In genomic region chr10:3892368-3892767, GRCm38 (mm10) we compare ENCODE assay signal across 12 mouse cellular contexts.
A peak's percentile ranks its signal among the peaks of the same experiment; 100 is the strongest.
DNase-seq lines count a peak whose midpoint lies in the region; ATAC-seq and TF ChIP-seq lines count a peak whose summit lies in the region.
"Had no signal": no experiment of that assay in that cellular context is flagged by ENCODE, and none has a peak within 500 bp of the region (broad histone marks: within the 10 kb centered on the region; RNA-seq: fewer than 3 reads in every experiment).

No protein-coding gene starts in this region.

- no peak for DNase-seq in forebrain, embryonic 11.5 days (ENCODE audit: low spot score)
- DNase-seq in forebrain, postnatal 0 days, result no peak
- DNase-seq in kidney, postnatal 25 days, result no peak
- no peak for DNase-seq in embryonic facial prominence, embryonic 10.5 days (ENCODE audit: low spot score)
- no peak for DNase-seq in spleen, postnatal 10 days (ENCODE audit: low spot score in 2 of 2)
- no peak for DNase-seq in ovary, postnatal 14 days (ENCODE audit: low spot score)
- DNase-seq: cerebellum, postnatal 10 days; lung, adult 2 months had no signal

- no peak overlapping the region for H3K4me2 ChIP-seq in forebrain, embryonic 11.5 days (ENCODE audit: low read depth, low read length, severe bottlenecking)
- H3K4me2 ChIP-seq in forebrain, postnatal 0 days (ENCODE audit: low read depth), result no peak overlapping the region
- H3K4me2 ChIP-seq in kidney, embryonic 14.5 days (replicated peaks; ENCODE audit: low read depth, low read length), result no peak overlapping the region
- no peak overlapping the region for H3K4me2 ChIP-seq in limb, embryonic 13.5 days (replicated peaks)

- no peak for TF ChIP-seq CTCF in forebrain, postnatal 0 days (IDR thresholded peaks at IDR 0.05; ENCODE audit: low read depth)

- WGBS in forebrain, embryonic 11.5 days, result 38% methylated on average over 3 of the region's 3 CpGs
- WGBS in forebrain, postnatal 0 days, result 51% methylated on average over 3 of the region's 3 CpGs
- 45% methylated on average over 3 of the region's 3 CpGs for WGBS in kidney, embryonic 14.5 days
- WGBS in embryonic facial prominence, embryonic 10.5 days, result 52% methylated on average over 3 of the region's 3 CpGs
- WGBS in limb, embryonic 13.5 days, result 46% methylated on average over 3 of the region's 3 CpGs

- H3K4me1 ChIP-seq in forebrain, embryonic 11.5 days (replicated peaks; ENCODE audit: control insufficient read depth, insufficient read depth, low read length), result peaks cover 9% of the 10 kb centered on the region; the same call in 1 of the 2 replicates
- no peaks in the 10 kb centered on the region for H3K4me1 ChIP-seq in forebrain, postnatal 0 days (ENCODE audit: insufficient read depth)
- peaks cover 16% of the 10 kb centered on the region for H3K4me1 ChIP-seq in kidney, embryonic 14.5 days (ENCODE audit: control insufficient read depth, insufficient read depth, low read length)
- peaks cover 35% of the 10 kb centered on the region for H3K4me1 ChIP-seq in embryonic facial prominence, embryonic 10.5 days
- peaks cover 25% of the 10 kb centered on the region for H3K4me1 ChIP-seq in limb, embryonic 13.5 days

- no peak; the same call in 1 of the 2 replicates for ATAC-seq in forebrain, embryonic 11.5 days (replicated peaks; ENCODE audit: low FRiP score)
- ATAC-seq in forebrain, postnatal 0 days, result no peak
- peak; percentile 55; the same call in 1 of the 2 replicates for ATAC-seq in kidney, embryonic 14.5 days (ENCODE audit: low FRiP score, low TSS enrichment)
- ATAC-seq in limb, embryonic 13.5 days (ENCODE audit: low FRiP score, low read depth), result no peak; the same call in 1 of the 2 replicates
- ATAC-seq: inflammation-experienced regulatory T-cells, adult 6 months; Patski had no signal

- peak overlapping the region; percentile 58 for H3K27ac ChIP-seq in forebrain, embryonic 11.5 days (ENCODE audit: low read depth, low read length)
- H3K27ac ChIP-seq in forebrain, postnatal 0 days (ENCODE audit: low read depth, low read length), result no peak overlapping the region
- H3K27ac ChIP-seq in kidney, embryonic 14.5 days (ENCODE audit: low read depth, low read length), result peak overlapping the region; percentile 71
- H3K27ac ChIP-seq in embryonic facial prominence, embryonic 10.5 days (replicated peaks), result peak overlapping the region; percentile 86
- H3K27ac ChIP-seq in limb, embryonic 13.5 days, result peak overlapping the region; percentile 64

- H3K9ac ChIP-seq in forebrain, embryonic 11.5 days (ENCODE audit: low read length), result no peak overlapping the region
- no peak overlapping the region for H3K9ac ChIP-seq in forebrain, postnatal 0 days
- no peak overlapping the region for H3K9ac ChIP-seq in kidney, embryonic 14.5 days (ENCODE audit: low read depth, low read length)
- no peak overlapping the region for H3K9ac ChIP-seq in limb, embryonic 13.5 days

- no peaks in the 10 kb centered on the region for H3K9me3 ChIP-seq in forebrain, embryonic 11.5 days (ENCODE audit: control insufficient read depth, low read length)
- no peaks in the 10 kb centered on the region for H3K9me3 ChIP-seq in forebrain, postnatal 0 days (ENCODE audit: low read length)
- no peaks in the 10 kb centered on the region for H3K9me3 ChIP-seq in kidney, embryonic 14.5 days (ENCODE audit: control insufficient read depth, low read length)
- H3K9me3 ChIP-seq in embryonic facial prominence, embryonic 10.5 days, result no peaks in the 10 kb centered on the region
- H3K9me3 ChIP-seq in limb, embryonic 13.5 days, result no peaks in the 10 kb centered on the region

- no peak overlapping the region for H3K4me3 ChIP-seq in forebrain, embryonic 11.5 days (ENCODE audit: low read depth, low read length)
- no peak overlapping the region for H3K4me3 ChIP-seq in forebrain, postnatal 0 days (ENCODE audit: low read depth, low read length)
- H3K4me3 ChIP-seq in kidney, embryonic 14.5 days (ENCODE audit: low read length), result no peak overlapping the region
- H3K4me3 ChIP-seq in embryonic facial prominence, embryonic 10.5 days, result no peak overlapping the region
- H3K4me3 ChIP-seq in limb, embryonic 13.5 days, result no peak overlapping the region

- H3K27me3 ChIP-seq in forebrain, embryonic 11.5 days (ENCODE audit: control insufficient read depth, insufficient read depth, low read length), result no peaks in the 10 kb centered on the region
- H3K27me3 ChIP-seq in forebrain, postnatal 0 days (ENCODE audit: insufficient read depth, low read length), result no peaks in the 10 kb centered on the region
- H3K27me3 ChIP-seq in kidney, embryonic 14.5 days (ENCODE audit: control insufficient read depth, insufficient read depth, low read length), result no peaks in the 10 kb centered on the region
- H3K27me3 ChIP-seq in embryonic facial prominence, embryonic 10.5 days (replicated peaks; ENCODE audit: low read depth, poor library complexity, severe bottlenecking), result no peaks in the 10 kb centered on the region
- no peaks in the 10 kb centered on the region for H3K27me3 ChIP-seq in limb, embryonic 13.5 days

- no peaks in the 10 kb centered on the region for H3K36me3 ChIP-seq in forebrain, embryonic 11.5 days (ENCODE audit: control insufficient read depth, insufficient read depth, low read length)
- no peaks in the 10 kb centered on the region for H3K36me3 ChIP-seq in forebrain, postnatal 0 days (ENCODE audit: insufficient read depth)
- no peaks in the 10 kb centered on the region for H3K36me3 ChIP-seq in kidney, embryonic 14.5 days (ENCODE audit: control insufficient read depth, insufficient read depth, low read length)
- H3K36me3 ChIP-seq in embryonic facial prominence, embryonic 10.5 days (replicated peaks), result no peaks in the 10 kb centered on the region
- H3K36me3 ChIP-seq in limb, embryonic 13.5 days, result no peaks in the 10 kb centered on the region
